Mouse (Mus musculus): ENCODE data around the gene Asb5. TPM values are rescaled to one million over a fixed set of nuclear protein-coding genes. Genes with fewer than 3 reads are reported as not detected.

The Asb5 gene
- 1 to 10 TPM; 2.3 to 3.6 TPM for total RNA-seq (2023)

DNA sequence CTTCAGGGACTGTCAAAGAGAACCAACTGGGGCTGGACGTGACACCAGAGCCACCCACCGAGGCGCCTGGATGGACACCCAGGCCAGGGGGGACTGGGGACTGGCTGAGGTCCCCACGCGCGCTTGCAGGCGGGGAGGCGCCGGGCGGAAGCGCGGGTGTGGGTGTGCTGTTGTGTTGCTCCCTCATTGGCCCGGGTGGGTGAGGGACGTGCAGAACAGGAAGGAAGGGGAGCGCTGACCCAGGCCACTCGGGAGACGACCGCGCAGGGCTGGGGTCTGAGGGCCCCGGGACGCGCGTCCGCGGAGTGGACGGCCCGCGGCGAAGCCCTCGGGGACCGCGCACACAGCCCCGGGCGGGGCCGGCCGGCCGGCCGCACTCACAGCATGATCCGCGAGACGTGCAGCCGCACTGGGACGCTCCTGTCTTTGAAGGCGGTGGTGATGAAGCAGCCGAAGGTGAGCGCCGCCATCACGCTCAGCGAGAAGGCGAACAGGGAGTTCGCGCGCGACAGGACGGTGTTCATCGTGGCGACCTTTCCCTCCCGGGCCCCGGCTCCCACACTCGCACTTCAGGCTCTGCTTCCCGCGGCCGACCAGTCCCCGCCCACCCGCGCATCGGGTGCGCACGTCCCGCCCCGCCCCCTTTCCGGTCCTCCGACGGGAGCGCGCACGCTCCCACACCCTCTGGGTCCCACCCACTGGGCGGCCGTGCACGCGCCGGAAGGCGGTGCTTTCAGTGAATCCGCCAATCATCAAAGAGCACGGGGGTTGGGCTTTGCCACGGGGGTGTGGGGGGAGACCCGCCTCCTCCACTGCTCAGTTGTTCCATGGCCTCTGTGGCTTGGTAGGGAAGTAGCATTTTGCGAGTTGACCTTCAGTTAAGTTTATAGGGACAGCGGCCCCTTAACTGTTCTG, at the start of gene Asb5, which contains the start of gene Spcs3:
Gene Asb5 (plus strand): TSS at position 199 of the 915 bp plus-strand sequence.
Gene Spcs3 (minus strand): TSS at position 617 of the 915 bp plus-strand sequence.

DNA sequence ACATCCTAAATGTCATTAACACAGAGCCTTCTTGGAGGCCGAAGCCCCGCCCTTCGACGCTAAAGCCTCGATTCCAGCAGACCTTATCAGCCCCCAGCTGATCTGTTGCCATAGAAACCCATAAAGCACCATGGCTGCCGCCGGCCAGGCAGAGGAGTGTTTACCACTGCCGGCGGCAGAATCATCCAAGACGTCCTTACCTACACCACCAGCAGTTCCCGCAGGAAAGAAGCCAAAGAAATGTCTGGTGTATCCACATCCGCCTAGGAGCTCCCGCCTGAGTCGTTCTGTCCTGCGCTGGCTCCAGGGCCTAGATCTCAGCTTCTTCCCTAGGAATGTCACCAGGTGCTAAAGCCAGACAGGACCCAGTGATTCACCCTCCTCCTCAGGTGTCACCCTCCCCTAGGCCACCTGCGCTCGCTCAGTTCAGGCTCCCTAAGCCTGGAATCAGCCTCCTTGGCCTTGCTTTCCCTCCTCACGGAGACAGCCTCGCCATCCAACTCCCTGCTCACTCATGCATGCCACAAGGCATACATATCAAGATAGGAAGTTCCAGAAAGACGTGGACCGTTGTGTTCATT, 71.4 kb downstream of the Asb5 start, which contains the start of gene Spata4:
Gene Spata4 (plus strand): TSS at position 111 of the 581 bp plus-strand sequence.

Other genes starting within 250 kb of the Asb5 start
- 10 to 100 TPM; 63.2 to 65.3 TPM for gene Spcs3, start 418 bp downstream of the Asb5 start, total RNA-seq (2023)
- gene Spata4, start 71.2 kb downstream of the Asb5 start, total RNA-seq (2023) = not detected

All from monocyte, adult 59 days (primary cell).